Mouse (Mus musculus) neural tube, embryonic 11.5 days (tissue): ENCODE measurements around the gene Slc25a11. TPM values are rescaled to one million over a fixed set of nuclear protein-coding genes. Genes with fewer than 3 reads are reported as not detected.

ENCODE experiments used
- ATAC-seq: fragments of 200-750 bp; cut with Nextera tagmentation; 2 replicates; pipeline ENCODE4 v1.8.0; 2017; ENCODE audit warnings: moderate number of reproducible peaks, mild to moderate bottlenecking, moderate TSS enrichment, moderate library complexity; ENCODE audit not compliant: insufficient read depth, low FRiP score, low TSS enrichment
- DNase-seq: peaks from one replicate; pipeline ENCODE4 v3.0.0-alpha.2; 2015; ENCODE audit warnings: low spot score
- H3K27ac ChIP-seq: fragments of 300-500 bp; sonication (generic); 2 replicates; pipeline ENCODE4 v1.5.1; 2014; ENCODE audit warnings: low read depth, mild to moderate bottlenecking, low read length
- H3K27me3 ChIP-seq: fragments of 300-500 bp; sonication (generic); 2 replicates; pipeline ENCODE4 v1.6.1; 2014; ENCODE audit warnings: mild to moderate bottlenecking, low read length, mixed read lengths; ENCODE audit not compliant: control insufficient read depth, insufficient read depth
- H3K36me3 ChIP-seq: fragments of 300-500 bp; sonication (generic); 2 replicates; pipeline ENCODE4 v1.6.1; 2014; ENCODE audit warnings: mild to moderate bottlenecking, low read length, moderate library complexity, mixed read lengths; ENCODE audit not compliant: control insufficient read depth, insufficient read depth
- H3K4me1 ChIP-seq: fragments of 300-500 bp; sonication (generic); 2 replicates; pipeline ENCODE4 v1.6.1; 2014; ENCODE audit warnings: low read length, mixed read lengths; ENCODE audit not compliant: control insufficient read depth, insufficient read depth
- H3K4me2 ChIP-seq: fragments of 300-500 bp; sonication (generic); 2 replicates; pipeline ENCODE4 v1.6.1; 2014; ENCODE audit warnings: low read depth, mild to moderate bottlenecking, moderate library complexity
- H3K4me3 ChIP-seq: fragments of 300-500 bp; sonication (generic); 2 replicates; pipeline ENCODE4 v1.5.1; 2014; ENCODE audit warnings: low read depth, low read length
- H3K9ac ChIP-seq: fragments of 300-500 bp; sonication (generic); 2 replicates; pipeline ENCODE4 v1.6.1; 2014; ENCODE audit warnings: mild to moderate bottlenecking, low read length
- H3K9me3 ChIP-seq: fragments of 300-500 bp; sonication (generic); 2 replicates; pipeline ENCODE4 v1.6.1; 2016; ENCODE audit warnings: low read length; ENCODE audit not compliant: control insufficient read depth
- WGBS: fragments of 180-500 bp; shearing (Covaris S2); extraction: QIAGEN DNeasy Blood & Tissue Kit; methylation state at CpG from one replicate; pipeline ENCODE4 v1.1.7; 2014; 5-methylcytosine and 5-hydroxymethylcytosine counted together
- polyA plus RNA-seq: library from polyadenylated mRNA; unstranded; fragments of >200 nt; fragmentation: Nextera tagmentation; extraction: Ambion mirVana; gene quantifications from 2 replicates; pipeline ENCODE4 v1.2.1, GENCODE M21; 2014

Slc25a11 gene
- polyA plus RNA-seq, 1 experiment from 2014 or later: 142 TPM

DNA sequence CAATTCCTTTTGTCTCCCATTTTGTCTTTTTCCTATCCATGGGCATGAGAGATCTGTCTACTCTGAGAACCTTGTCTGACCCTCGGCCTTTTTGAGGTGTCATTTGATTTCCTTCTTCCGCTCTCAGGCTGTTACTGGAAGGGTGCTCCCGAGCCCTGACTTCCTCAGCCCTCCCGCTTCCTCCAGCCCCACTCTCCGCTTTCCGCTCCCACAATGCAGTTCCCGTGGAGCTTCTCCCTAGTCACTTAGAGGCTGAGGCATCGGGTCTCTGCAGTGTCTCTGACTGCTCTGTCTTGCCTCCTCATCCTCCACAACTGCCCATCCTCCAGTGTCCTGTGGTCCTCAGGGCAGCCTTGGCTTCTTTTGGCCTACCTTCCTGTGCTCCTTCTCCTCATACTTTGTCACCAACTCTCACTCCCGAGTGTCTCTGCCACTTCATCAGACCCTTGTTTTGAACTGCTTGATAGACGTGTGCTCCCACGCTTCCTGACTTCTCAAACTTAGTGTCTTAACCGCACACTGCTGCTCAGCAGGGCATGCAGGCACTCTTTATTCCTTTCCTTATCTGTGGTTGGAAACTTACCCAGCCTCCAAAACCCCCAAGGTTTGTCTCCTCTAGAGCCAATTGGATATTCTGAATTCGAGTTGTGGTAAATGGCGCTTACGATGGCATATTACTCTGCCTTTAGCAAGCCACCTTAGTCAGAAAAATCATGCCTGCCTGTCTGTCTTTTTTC lies 52.9 kb downstream of the Slc25a11 start:
- Histone ChIP-seq H3K4me3 (no peak overlapping the region), H3K27me3 (no peaks in the 10 kb centered on the region), H3K4me1 (no peaks in the 10 kb centered on the region), H3K4me2 (no peak overlapping the region), H3K9ac (no peak overlapping the region), H3K27ac (no peak overlapping the region), H3K9me3 (no peaks in the 10 kb centered on the region), H3K36me3 (no peaks in the 10 kb centered on the region; the same call in none of the 2 replicates)
- 85% methylated on average over 15 of the region's 15 CpGs for WGBS
- no peak for DNase-seq
- ATAC-seq: no peak

Other genes with a start within 250 kb of the Slc25a11 start
- gene Pelp1, start 237.4 kb downstream of the Slc25a11 start, polyA plus RNA-seq: 38.3 and 41.8 TPM in 2 replicates
- 24.2 and 31.0 TPM in 2 replicates for gene Arrb2, start 214.8 kb downstream of the Slc25a11 start, polyA plus RNA-seq
- gene Med11, start 195.6 kb downstream of the Slc25a11 start, polyA plus RNA-seq: 39.1 and 41.6 TPM in 2 replicates
- gene Zmynd15, start 188.0 kb downstream of the Slc25a11 start, polyA plus RNA-seq: 0.19 TPM in 1 of 2 replicates, not detected in the other
- 0.84 and 0.93 TPM in 2 replicates for gene Cxcl16, start 187.5 kb downstream of the Slc25a11 start, polyA plus RNA-seq
- gene Tm4sf5, start 142.2 kb downstream of the Slc25a11 start, polyA plus RNA-seq: not detected in 2 replicates
- gene Vmo1, start 132.9 kb downstream of the Slc25a11 start, polyA plus RNA-seq: 0.39 TPM in 1 of 2 replicates, not detected in the other
- 0.20 TPM in 1 of 2 replicates, not detected in the other for gene Gltpd2, start 128.3 kb downstream of the Slc25a11 start, polyA plus RNA-seq
- gene Psmb6, start 122.1 kb downstream of the Slc25a11 start, polyA plus RNA-seq: 898 and 923 TPM in 2 replicates
- not detected in 2 replicates for gene Gm40193, start 114.5 kb downstream of the Slc25a11 start, polyA plus RNA-seq
- 2.9 and 4.0 TPM in 2 replicates for gene Pld2, start 107.4 kb downstream of the Slc25a11 start, polyA plus RNA-seq
- 15.0 and 16.0 TPM in 2 replicates for gene Mink1, start 84.6 kb downstream of the Slc25a11 start, polyA plus RNA-seq
- not detected in 2 replicates for gene 4930544D05Rik, start 31.6 kb downstream of the Slc25a11 start, polyA plus RNA-seq
- 0.41 TPM in 1 of 2 replicates, not detected in the other for gene Chrne, start 28.3 kb downstream of the Slc25a11 start, polyA plus RNA-seq
- gene Gp1ba, start 8.4 kb downstream of the Slc25a11 start, polyA plus RNA-seq: 1.3 and 1.6 TPM in 2 replicates
- gene Rnf167, start 244 bp downstream of the Slc25a11 start, polyA plus RNA-seq: 86.4 and 92.9 TPM in 2 replicates
- 1,399 and 1,464 TPM in 2 replicates for gene Pfn1, start 7.2 kb upstream of the Slc25a11 start, polyA plus RNA-seq
- 39.3 and 48.9 TPM in 2 replicates for gene Eno3, start 9.7 kb upstream of the Slc25a11 start, polyA plus RNA-seq
- 146 and 152 TPM in 2 replicates for gene Spag7, start 21.9 kb upstream of the Slc25a11 start, polyA plus RNA-seq
- 10.7 and 10.8 TPM in 2 replicates for gene Camta2, start 40.6 kb upstream of the Slc25a11 start, polyA plus RNA-seq
- 0.86 and 1.3 TPM in 2 replicates for gene Inca1, start 52.7 kb upstream of the Slc25a11 start, polyA plus RNA-seq
- gene Kif1c, start 53.1 kb upstream of the Slc25a11 start, polyA plus RNA-seq: 5.4 and 6.5 TPM in 2 replicates
- 9.9 and 10.6 TPM in 2 replicates for gene Zfp3, start 116.7 kb upstream of the Slc25a11 start, polyA plus RNA-seq
- gene Scimp, start 165.1 kb upstream of the Slc25a11 start, polyA plus RNA-seq: 0.29 TPM in 1 of 2 replicates, not detected in the other
- gene Rabep1, start 197.3 kb upstream of the Slc25a11 start, polyA plus RNA-seq: 39.3 and 40.7 TPM in 2 replicates